Mouse (Mus musculus) heart, embryonic 15.5 days (tissue): ENCODE results near the gene Glce. TPM values are rescaled to one million over a fixed set of nuclear protein-coding genes. Genes with fewer than 3 reads are reported as not detected.

Experiments used
- ATAC-seq: fragments of 200-750 bp; cut with Nextera tagmentation; replicated peaks from 2 replicates; pipeline ENCODE4 v1.8.0; 2017; ENCODE audit warnings: low read depth, moderate TSS enrichment; ENCODE audit not compliant: insufficient number of reproducible peaks, insufficient read depth, low FRiP score
- H3K27ac ChIP-seq: fragments of 300-500 bp; sonication (generic); 2 replicates; pipeline ENCODE4 v1.5.1; 2015; ENCODE audit warnings: mild to moderate bottlenecking, inconsistent platforms
- H3K27me3 ChIP-seq: fragments of 300-500 bp; sonication (generic); 2 replicates; pipeline ENCODE4 v1.6.1; 2015; ENCODE audit warnings: inconsistent platforms
- H3K36me3 ChIP-seq: fragments of 300-500 bp; sonication (generic); 2 replicates; pipeline ENCODE4 v1.6.1; 2015; ENCODE audit warnings: mild to moderate bottlenecking, inconsistent platforms
- H3K4me1 ChIP-seq: fragments of 300-500 bp; sonication (generic); replicated peaks from 2 replicates; pipeline ENCODE4 v1.6.1; 2015; ENCODE audit warnings: inconsistent platforms
- H3K4me2 ChIP-seq: fragments of 300-500 bp; sonication (generic); 2 replicates; pipeline ENCODE4 v1.6.1; 2015; ENCODE audit warnings: inconsistent platforms, mild to moderate bottlenecking, moderate library complexity
- H3K4me3 ChIP-seq: fragments of 300-500 bp; sonication (generic); 2 replicates; pipeline ENCODE4 v1.5.1; 2015; ENCODE audit warnings: mild to moderate bottlenecking, inconsistent platforms
- H3K9ac ChIP-seq: fragments of 300-500 bp; sonication (generic); 2 replicates; pipeline ENCODE4 v1.6.1; 2015; ENCODE audit warnings: mild to moderate bottlenecking, inconsistent platforms
- H3K9me3 ChIP-seq: fragments of 300-500 bp; sonication (generic); replicated peaks from 2 replicates; pipeline ENCODE4 v1.6.1; 2016; ENCODE audit warnings: inconsistent platforms
- WGBS: fragments of 180-500 bp; shearing (Covaris S2); methylation state at CpG from one replicate; pipeline ENCODE4 v1.1.7; 2015; ENCODE audit warnings: mixed read lengths; 5-methylcytosine and 5-hydroxymethylcytosine counted together
- polyA plus RNA-seq: library from polyadenylated mRNA; unstranded; fragments of >200 nt; fragmentation: Nextera tagmentation; extraction: Ambion mirVana; gene quantifications from 2 replicates; pipeline ENCODE4 v1.2.1, GENCODE M21; 2015

The Glce gene
- polyA plus RNA-seq: 7.5 and 10.8 TPM in 2 replicates

DNA sequence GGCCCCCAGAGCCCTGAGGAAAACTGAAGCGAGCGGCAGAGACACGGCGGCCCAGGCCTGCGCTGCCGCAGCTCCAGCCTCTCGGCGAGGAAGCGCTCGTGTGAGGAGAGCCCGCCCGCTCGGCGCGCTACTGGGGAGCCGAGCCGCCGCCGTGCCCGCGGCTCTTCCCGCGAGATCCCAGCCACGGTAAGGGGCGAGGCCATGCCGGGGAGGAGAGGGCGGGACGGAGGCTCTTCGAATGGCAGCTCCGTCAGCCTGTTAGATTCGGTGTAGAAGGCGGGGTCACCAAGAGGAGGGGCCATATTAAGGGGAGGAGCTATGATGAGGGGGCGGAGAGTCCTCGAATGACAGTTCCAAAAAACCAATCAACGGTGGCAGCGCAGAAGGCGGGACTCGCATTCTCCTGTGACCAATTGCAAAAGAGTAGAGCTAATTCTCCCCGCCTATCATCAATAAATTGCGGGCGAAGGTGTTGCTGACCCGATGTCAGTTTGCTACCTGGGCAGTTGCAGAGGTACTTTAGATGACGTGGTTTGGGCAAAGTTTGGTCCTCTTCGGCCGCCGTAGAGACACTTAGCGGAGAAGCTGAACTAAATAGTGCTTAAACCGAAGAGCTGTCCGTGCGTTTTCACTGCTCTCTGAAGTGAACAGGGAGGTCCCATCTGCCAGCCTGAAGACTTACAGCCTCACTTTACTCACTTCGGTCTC, at the start of gene Glce:
Glce (minus strand) TSS at position 148 of the 708 bp plus-strand sequence.
- Histone ChIP-seq H3K4me3 (peak within 1 kb of the TSS; percentile 98), H3K9ac (peak within 1 kb of the TSS; percentile 97), H3K27ac (peak within 1 kb of the TSS; percentile 92), H3K4me2 (peak within 1 kb of the TSS; percentile 96), H3K27me3 (no peaks in the 10 kb centered on the region), H3K9me3 (no peaks in the 10 kb centered on the region), H3K4me1 (peaks cover 5% of the 10 kb centered on the region), H3K36me3 (no peaks in the 10 kb centered on the region)
- under 1% methylated on average over 51 of the region's 51 CpGs for WGBS
- peak; percentile 100 for ATAC-seq

DNA sequence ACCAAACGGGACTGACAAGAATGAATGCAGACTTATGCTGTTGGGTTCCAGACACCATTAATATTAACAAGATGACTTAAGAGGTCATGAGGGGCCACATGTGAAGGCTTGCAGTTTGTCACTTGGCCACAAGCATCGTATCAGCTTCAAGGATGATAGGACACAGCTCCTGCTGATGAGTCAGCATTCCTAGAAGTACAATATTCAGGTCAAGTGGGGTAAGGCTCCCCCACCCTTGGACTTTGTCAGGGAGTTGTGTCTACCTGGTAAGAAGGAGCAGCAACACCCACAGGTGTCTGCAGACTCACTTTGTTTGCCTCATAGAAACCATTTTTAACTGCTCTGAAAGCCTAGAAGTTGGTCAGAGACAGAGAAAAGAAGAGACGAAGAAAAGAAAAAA, 49.8 kb upstream of the Glce start:
- 69% methylated on average over 3 of the region's 3 CpGs for WGBS
- H3K27me3 ChIP-seq: no peaks in the 10 kb centered on the region; the same call in 1 of the 2 replicates
- H3K27ac ChIP-seq: no peak overlapping the region
- H3K4me2 ChIP-seq: no peak overlapping the region
- no peak overlapping the region for H3K9ac ChIP-seq
- no peak for ATAC-seq
- H3K36me3 ChIP-seq: no peaks in the 10 kb centered on the region
- no peaks in the 10 kb centered on the region for H3K9me3 ChIP-seq
- H3K4me1 ChIP-seq: no peaks in the 10 kb centered on the region; the same call in 1 of the 2 replicates
- H3K4me3 ChIP-seq: no peak overlapping the region

DNA sequence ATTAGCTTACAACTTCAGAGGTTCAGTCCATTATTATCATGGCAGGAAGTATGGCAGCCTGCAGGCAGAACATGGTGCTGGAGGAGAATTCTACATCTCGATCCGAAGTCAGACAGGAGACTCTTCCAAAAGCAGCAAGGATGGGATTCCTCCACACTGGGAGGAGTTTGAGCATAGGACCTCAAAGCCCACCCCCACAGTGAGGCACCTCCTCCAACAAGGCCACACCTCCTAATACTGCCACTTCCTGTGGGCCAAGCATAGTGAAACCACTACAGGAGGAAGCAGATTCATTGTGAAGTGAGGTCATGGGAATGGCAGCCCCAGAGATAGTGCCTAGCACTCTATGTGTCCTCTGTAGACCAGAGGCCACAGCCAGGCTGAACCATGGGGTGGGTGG, 48.5 kb upstream of the Glce start:
- no peak overlapping the region for H3K4me2 ChIP-seq
- no peak overlapping the region for H3K9ac ChIP-seq
- no peak for ATAC-seq
- no peaks in the 10 kb centered on the region for H3K9me3 ChIP-seq
- no peak overlapping the region for H3K4me3 ChIP-seq
- no peaks in the 10 kb centered on the region; the same call in 1 of the 2 replicates for H3K4me1 ChIP-seq
- H3K36me3 ChIP-seq: no peaks in the 10 kb centered on the region
- H3K27me3 ChIP-seq: no peaks in the 10 kb centered on the region; the same call in 1 of the 2 replicates
- 80% methylated on average over 2 of the region's 2 CpGs for WGBS
- no peak overlapping the region for H3K27ac ChIP-seq

DNA sequence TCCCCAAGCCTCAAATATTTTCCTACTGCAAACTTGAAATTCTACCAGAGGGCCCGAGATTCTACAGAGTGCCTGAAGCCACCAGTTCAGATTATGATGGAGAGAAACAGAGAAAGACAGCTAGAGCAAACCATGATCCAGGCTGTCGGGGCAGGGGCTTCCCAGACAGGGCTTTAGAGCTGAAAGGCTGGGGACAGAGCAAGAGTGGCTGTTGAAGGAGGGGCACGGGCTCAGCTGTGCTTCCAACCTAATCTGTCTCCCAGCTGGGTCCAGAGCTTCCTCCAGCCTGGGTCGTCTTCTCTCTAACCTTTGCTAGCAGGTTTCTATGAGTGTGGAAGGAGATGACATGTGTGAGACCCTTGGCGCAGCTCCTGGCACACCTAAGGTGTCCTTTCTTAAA, 44.2 kb upstream of the Glce start:
- WGBS: 62% methylated on average over 5 of the region's 5 CpGs
- Histone ChIP-seq H3K4me1 (no peaks in the 10 kb centered on the region), H3K27ac (no peak overlapping the region), H3K27me3 (no peaks in the 10 kb centered on the region; the same call in 1 of the 2 replicates), H3K9me3 (no peaks in the 10 kb centered on the region), H3K9ac (no peak overlapping the region), H3K4me3 (no peak overlapping the region), H3K36me3 (no peaks in the 10 kb centered on the region), H3K4me2 (no peak overlapping the region)
- no peak for ATAC-seq

DNA sequence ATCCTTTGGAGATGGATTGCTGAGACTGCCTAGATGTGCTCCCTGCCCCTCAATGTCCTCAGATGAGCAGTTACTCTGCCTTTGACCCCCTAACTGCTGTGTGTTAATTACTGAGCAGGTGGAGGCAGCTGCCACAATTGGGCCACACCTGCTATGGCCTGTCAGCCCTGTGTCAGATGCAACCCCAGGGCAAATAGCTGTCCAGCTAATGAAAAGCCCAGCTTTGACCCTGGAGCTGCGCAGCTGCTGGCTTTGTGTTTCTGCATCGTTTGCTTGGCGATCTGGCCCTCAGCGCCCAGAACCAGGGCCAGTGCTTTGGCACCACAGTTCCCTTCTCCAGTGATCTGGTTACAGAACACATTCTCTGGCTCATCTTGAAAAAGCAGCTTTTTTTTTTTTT, 43.7 kb upstream of the Glce start:
- no peaks in the 10 kb centered on the region for H3K9me3 ChIP-seq
- H3K4me1 ChIP-seq: no peaks in the 10 kb centered on the region
- no peak for ATAC-seq
- 80% methylated on average over 4 of the region's 4 CpGs for WGBS
- no peaks in the 10 kb centered on the region; the same call in 1 of the 2 replicates for H3K27me3 ChIP-seq
- no peak overlapping the region for H3K9ac ChIP-seq
- no peak overlapping the region for H3K4me2 ChIP-seq
- H3K27ac ChIP-seq: no peak overlapping the region
- no peak overlapping the region for H3K4me3 ChIP-seq
- no peaks in the 10 kb centered on the region for H3K36me3 ChIP-seq

DNA sequence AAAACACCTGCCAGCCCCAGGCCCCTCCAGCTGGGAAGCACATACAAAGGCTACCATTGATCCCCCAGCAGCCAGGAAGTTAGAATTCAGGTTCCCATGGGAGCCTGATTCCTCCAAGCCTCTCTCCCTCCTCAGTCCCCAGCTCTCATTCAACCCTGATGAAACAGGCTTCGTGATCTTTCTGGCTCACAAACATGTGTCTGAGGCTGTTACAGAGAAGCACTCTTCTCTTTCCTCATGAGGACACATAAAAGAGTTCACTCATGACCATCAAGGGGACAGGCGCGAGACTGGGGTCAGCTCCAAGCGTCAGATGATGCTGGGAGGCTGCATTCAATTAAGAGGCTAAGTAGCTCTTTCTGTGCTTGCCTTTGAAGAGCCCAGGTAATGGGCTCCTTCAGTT, 40.4 kb upstream of the Glce start:
- H3K27me3 ChIP-seq: no peaks in the 10 kb centered on the region; the same call in 1 of the 2 replicates
- WGBS: 55% methylated on average over 4 of the region's 4 CpGs
- ATAC-seq: no peak
- H3K9me3 ChIP-seq: no peaks in the 10 kb centered on the region
- H3K9ac ChIP-seq: no peak overlapping the region
- H3K27ac ChIP-seq: no peak overlapping the region
- H3K4me1 ChIP-seq: no peaks in the 10 kb centered on the region
- no peak overlapping the region for H3K4me3 ChIP-seq
- no peaks in the 10 kb centered on the region for H3K36me3 ChIP-seq
- H3K4me2 ChIP-seq: no peak overlapping the region

DNA sequence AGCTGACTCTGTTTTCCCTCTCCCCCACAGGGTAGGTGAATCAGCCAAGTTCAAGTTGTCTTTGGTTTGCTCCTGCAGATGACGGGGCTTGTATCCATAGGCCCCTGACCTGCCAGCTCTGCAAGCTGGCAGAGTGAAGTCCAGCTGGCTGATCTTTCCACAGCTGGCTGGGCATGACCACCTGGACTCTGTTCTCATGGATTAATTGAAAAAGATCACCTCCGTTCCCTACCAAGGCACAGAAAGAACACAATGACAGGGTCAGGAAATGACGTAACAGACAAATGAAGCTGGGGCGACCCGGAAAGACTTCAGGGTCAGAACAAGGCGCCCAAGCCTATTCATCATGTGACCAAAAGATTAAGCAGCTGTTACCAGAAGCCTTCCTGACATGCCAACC, 38.3 kb upstream of the Glce start:
- no peaks in the 10 kb centered on the region for H3K36me3 ChIP-seq
- no peak overlapping the region for H3K9ac ChIP-seq
- H3K4me3 ChIP-seq: no peak overlapping the region
- no peaks in the 10 kb centered on the region for H3K9me3 ChIP-seq
- WGBS: 60% methylated on average over 6 of the region's 6 CpGs
- H3K27ac ChIP-seq: no peak overlapping the region
- ATAC-seq: no peak
- H3K4me2 ChIP-seq: no peak overlapping the region
- no peaks in the 10 kb centered on the region for H3K27me3 ChIP-seq
- H3K4me1 ChIP-seq: no peaks in the 10 kb centered on the region

DNA sequence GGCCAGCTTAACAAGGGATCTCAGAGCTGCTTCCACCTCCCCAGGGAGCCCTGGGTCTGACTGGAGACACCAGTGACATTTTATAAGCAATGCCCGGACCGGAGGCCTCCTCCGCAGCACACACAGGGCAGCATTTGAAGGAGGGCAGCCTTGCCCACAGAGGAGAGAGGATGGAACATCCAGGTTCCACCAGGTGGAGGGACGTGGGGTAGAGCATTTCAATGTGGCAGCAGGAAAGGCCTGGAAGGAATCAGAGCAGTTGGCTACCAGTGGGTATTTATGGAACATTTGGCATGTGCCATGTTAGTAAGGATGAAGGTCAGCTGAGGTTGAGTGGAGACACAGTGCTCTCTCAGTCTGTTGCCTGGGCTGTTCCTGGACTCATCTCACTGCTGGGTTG, 36.3 kb upstream of the Glce start:
- H3K4me3 ChIP-seq: no peak overlapping the region
- 84% methylated on average over 4 of the region's 4 CpGs for WGBS
- H3K4me1 ChIP-seq: no peaks in the 10 kb centered on the region
- no peak overlapping the region for H3K4me2 ChIP-seq
- ATAC-seq: no peak
- H3K36me3 ChIP-seq: no peaks in the 10 kb centered on the region
- H3K9me3 ChIP-seq: no peaks in the 10 kb centered on the region
- no peak overlapping the region for H3K27ac ChIP-seq
- 0 out of 2 replicates have a peak, but pooled peaks cover 1% of the 10 kb centered on the region for H3K27me3 ChIP-seq
- no peak overlapping the region for H3K9ac ChIP-seq

DNA sequence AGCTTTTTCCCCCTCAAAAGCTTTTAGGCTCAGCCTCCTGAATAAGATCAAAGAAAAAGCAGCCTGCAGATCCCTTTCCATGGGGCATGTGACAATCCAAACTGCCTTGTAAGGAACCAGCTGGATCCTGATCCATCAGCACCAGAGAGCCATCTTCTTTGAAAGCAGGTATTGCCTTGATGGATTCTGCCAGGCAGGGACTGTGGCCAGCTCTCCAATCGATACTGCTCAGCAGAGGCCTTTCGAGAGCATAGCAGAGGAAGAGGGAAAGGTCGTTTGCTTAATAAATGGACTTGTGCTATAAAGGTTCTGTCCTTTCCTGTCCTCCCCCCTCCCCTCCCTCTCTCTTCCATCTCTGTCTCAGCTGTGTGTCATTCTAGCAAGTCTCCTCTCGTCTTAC, 33.4 kb upstream of the Glce start:
- Histone ChIP-seq H3K4me1 (no peaks in the 10 kb centered on the region), H3K9ac (no peak overlapping the region), H3K4me2 (no peak overlapping the region), H3K27ac (no peak overlapping the region), H3K36me3 (no peaks in the 10 kb centered on the region), H3K27me3 (0 out of 2 replicates have a peak, but pooled peaks cover 5% of the 10 kb centered on the region), H3K4me3 (no peak overlapping the region), H3K9me3 (no peaks in the 10 kb centered on the region)
- ATAC-seq: no peak
- 46% methylated on average over 4 of the region's 4 CpGs for WGBS

DNA sequence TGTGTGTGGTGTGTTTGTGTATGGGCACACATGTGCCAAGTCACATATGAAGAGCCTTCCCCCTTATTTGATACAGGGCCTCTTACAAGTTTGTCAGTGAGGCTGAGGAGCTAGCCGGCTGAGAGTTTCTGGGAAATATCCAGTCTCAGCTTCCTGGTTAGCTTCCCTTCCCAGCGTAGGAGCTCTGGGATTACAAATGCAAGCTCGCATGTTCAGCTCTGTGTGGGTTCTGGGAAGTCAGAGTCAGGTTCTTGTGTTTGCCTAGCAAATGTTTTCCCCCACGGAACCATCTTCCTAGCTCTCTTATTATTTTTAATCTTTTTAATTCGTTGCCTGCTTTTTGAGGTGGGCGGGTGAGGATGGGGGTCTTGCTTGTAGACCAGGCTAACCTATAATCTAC, 32.9 kb upstream of the Glce start:
- Histone ChIP-seq H3K9ac (no peak overlapping the region), H3K4me2 (no peak overlapping the region), H3K27me3 (0 out of 2 replicates have a peak, but pooled peaks cover 5% of the 10 kb centered on the region), H3K4me1 (no peaks in the 10 kb centered on the region), H3K27ac (no peak overlapping the region), H3K36me3 (no peaks in the 10 kb centered on the region), H3K4me3 (no peak overlapping the region), H3K9me3 (no peaks in the 10 kb centered on the region)
- 71% methylated on average over 6 of the region's 6 CpGs for WGBS
- no peak for ATAC-seq

DNA sequence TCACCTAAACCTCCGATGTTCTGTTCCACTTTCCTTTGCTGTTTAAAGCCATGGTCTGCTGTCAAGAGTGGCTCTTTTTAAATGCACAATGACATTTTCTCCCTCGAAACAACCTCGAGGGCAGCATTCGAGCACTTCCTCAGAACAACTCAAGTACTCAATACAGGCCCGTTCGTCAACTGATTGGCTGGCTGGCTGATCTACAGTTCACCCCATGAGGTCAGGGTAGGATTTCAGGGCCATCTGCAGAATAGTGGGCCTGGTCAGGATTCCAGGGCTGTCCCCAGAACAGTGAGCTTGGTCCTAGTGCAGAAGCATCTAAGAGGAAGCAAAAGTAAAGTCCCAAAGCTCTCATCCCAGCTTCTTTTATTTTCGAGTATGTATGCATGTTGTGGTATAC, 32.5 kb upstream of the Glce start:
- H3K4me2 ChIP-seq: no peak overlapping the region
- no peak overlapping the region for H3K9ac ChIP-seq
- no peaks in the 10 kb centered on the region for H3K4me1 ChIP-seq
- 0 out of 2 replicates have a peak, but pooled peaks cover 5% of the 10 kb centered on the region for H3K27me3 ChIP-seq
- ATAC-seq: no peak
- no peaks in the 10 kb centered on the region for H3K36me3 ChIP-seq
- H3K27ac ChIP-seq: no peak overlapping the region
- WGBS: 73% methylated on average over 7 of the region's 7 CpGs
- no peak overlapping the region for H3K4me3 ChIP-seq
- no peaks in the 10 kb centered on the region for H3K9me3 ChIP-seq

DNA sequence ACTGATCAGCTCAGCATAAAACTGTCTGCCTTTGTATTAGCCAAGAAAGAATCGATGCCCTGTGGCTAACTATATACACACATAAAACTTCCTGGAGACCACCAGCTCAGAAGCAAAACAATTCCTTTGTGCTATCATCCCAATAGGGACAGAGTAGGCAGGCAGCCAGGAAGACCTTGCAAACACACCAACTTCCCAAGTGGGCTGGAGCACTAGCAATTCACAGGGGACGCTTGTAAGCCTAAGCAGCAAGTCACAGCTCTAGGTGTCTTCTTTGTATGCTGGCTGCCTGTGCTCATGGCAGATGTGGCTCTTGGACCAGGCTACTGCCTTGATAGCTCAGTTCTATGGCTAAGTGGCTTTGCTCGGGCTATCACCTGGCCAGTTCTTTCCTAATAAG, 32.1 kb upstream of the Glce start:
- H3K4me3 ChIP-seq: no peak overlapping the region
- WGBS: 51% methylated on average over 3 of the region's 3 CpGs
- no peaks in the 10 kb centered on the region for H3K4me1 ChIP-seq
- no peak overlapping the region for H3K27ac ChIP-seq
- no peak overlapping the region for H3K9ac ChIP-seq
- H3K9me3 ChIP-seq: no peaks in the 10 kb centered on the region
- ATAC-seq: no peak
- no peaks in the 10 kb centered on the region for H3K36me3 ChIP-seq
- 0 out of 2 replicates have a peak, but pooled peaks cover 5% of the 10 kb centered on the region for H3K27me3 ChIP-seq
- no peak overlapping the region for H3K4me2 ChIP-seq
